Mouse (Mus musculus) forebrain, postnatal 0 days (tissue): ENCODE results near the gene Deaf1. TPM values are rescaled to one million over a fixed set of nuclear protein-coding genes. Genes with fewer than 3 reads are reported as not detected.

Experiments
- ATAC-seq: fragments of 200-750 bp; cut with Nextera tagmentation; 2 replicates; pipeline ENCODE4 v1.8.0; 2017; ENCODE audit warnings: mild to moderate bottlenecking, moderate library complexity
- DNase-seq: peaks from one replicate; pipeline ENCODE4 v3.0.0-alpha.2; 2015
- H3K27ac ChIP-seq: fragments of 300-500 bp; sonication (generic); 2 replicates; pipeline ENCODE4 v1.5.1; 2014; ENCODE audit warnings: low read depth, mild to moderate bottlenecking, antibody characterized with exemption, low read length, moderate library complexity, mixed read lengths
- H3K27me3 ChIP-seq: fragments of 300-500 bp; sonication (generic); 2 replicates; pipeline ENCODE4 v1.6.1; 2014; ENCODE audit warnings: mild to moderate bottlenecking, low read length, mixed read lengths; ENCODE audit not compliant: insufficient read depth
- H3K36me3 ChIP-seq: fragments of 300-500 bp; sonication (generic); 2 replicates; pipeline ENCODE4 v1.6.1; 2014; ENCODE audit warnings: mild to moderate bottlenecking, moderate library complexity; ENCODE audit not compliant: insufficient read depth
- H3K4me1 ChIP-seq: fragments of 300-500 bp; sonication (generic); 2 replicates; pipeline ENCODE4 v1.6.1; 2014; ENCODE audit warnings: antibody characterized with exemption; ENCODE audit not compliant: insufficient read depth
- H3K4me2 ChIP-seq: fragments of 300-500 bp; sonication (generic); 2 replicates; pipeline ENCODE4 v1.6.1; 2014; ENCODE audit warnings: low read depth, mild to moderate bottlenecking, moderate library complexity
- H3K4me3 ChIP-seq: fragments of 300-500 bp; sonication (generic); 2 replicates; pipeline ENCODE4 v1.5.1; 2014; ENCODE audit warnings: low read depth, low read length, mixed read lengths
- H3K9ac ChIP-seq: fragments of 300-500 bp; sonication (generic); 2 replicates; pipeline ENCODE4 v1.6.1; 2014; ENCODE audit warnings: mild to moderate bottlenecking
- H3K9me3 ChIP-seq: fragments of 300-500 bp; sonication (generic); 2 replicates; pipeline ENCODE4 v1.6.1; 2016; ENCODE audit warnings: low read length
- CTCF ChIP-seq: sonication (generic); IDR thresholded peaks from 2 replicates; pipeline ENCODE4 v1.5.1; 2016; ENCODE audit warnings: antibody characterized with exemption, control low read depth, low read depth
- WGBS: fragments of 180-500 bp; shearing (Covaris S2); extraction: QIAGEN DNeasy Blood & Tissue Kit; methylation state at CpG from one replicate; pipeline ENCODE4 v1.1.7; 2014; 5-methylcytosine and 5-hydroxymethylcytosine counted together
- polyA plus RNA-seq: library from polyadenylated mRNA; unstranded; fragments of >200 nt; fragmentation: Nextera tagmentation; extraction: Ambion mirVana; gene quantifications from 2 replicates; pipeline ENCODE4 v1.2.1, GENCODE M21; 2015
- total RNA-seq: library from RNA; depleted of rRNA; stranded (reverse); fragments of >200 nt; gene quantifications from 2 replicates; pipeline ENCODE4 v1.2.3, GENCODE M21; 2014

Deaf1 gene
- total and polyA plus RNA-seq, 2 experiments from 2014 or later = 238 to 282 TPM

DNA sequence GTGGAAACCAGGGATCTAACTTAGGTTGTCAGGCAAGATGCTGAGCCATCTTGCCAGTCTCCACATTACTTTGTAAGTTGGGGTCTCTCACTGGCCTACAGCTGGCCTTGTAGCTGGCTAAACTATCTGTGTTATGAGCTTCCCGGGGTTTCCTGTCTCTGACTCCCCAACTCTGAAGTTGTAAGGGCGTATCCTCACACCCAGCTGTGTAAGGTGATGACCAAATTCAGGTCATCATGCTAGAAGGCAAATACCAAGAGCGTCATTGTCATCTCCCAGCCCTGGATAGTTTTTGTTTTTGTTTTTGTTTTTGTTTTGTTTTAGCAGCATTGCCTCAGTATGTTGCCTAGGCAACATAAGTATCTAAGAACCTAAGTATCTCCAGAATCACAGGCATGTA, 56.9 kb downstream of the Deaf1 start:
- ATAC-seq = no peak
- H3K27ac ChIP-seq = no peak overlapping the region
- no peaks in the 10 kb centered on the region for H3K4me1 ChIP-seq
- 78% methylated on average over 3 of the region's 3 CpGs for WGBS
- no peak for TF ChIP-seq CTCF
- no peak overlapping the region for H3K9ac ChIP-seq
- no peaks in the 10 kb centered on the region for H3K27me3 ChIP-seq
- no peaks in the 10 kb centered on the region for H3K36me3 ChIP-seq
- H3K9me3 ChIP-seq = no peaks in the 10 kb centered on the region
- no peak for DNase-seq
- H3K4me3 ChIP-seq = no peak overlapping the region
- no peak overlapping the region for H3K4me2 ChIP-seq

DNA sequence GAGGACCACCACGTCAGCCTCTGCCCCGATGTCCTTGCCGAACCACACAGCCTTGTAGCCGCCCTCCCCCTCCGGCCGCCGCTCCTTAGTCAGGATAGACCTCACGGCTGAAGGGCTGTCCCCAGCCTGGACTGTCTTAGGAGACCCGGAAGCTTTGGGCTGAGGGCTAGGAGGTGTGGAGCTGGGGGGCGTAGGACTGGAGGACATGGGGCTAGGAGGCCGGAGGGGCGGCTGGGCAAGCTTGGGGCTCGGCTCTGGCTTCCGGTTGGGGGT, 58.3 kb downstream of the Deaf1 start:
- Histone ChIP-seq H3K9me3 (no peaks in the 10 kb centered on the region), H3K27ac (no peak overlapping the region), H3K4me1 (no peaks in the 10 kb centered on the region), H3K36me3 (0 out of 2 replicates have a peak, but pooled peaks cover 2% of the 10 kb centered on the region), H3K4me2 (no peak overlapping the region), H3K27me3 (no peaks in the 10 kb centered on the region), H3K9ac (no peak overlapping the region), H3K4me3 (no peak overlapping the region)
- WGBS = 88% methylated on average over 14 of the region's 14 CpGs
- DNase-seq (no peak), ATAC-seq (no peak)
- no peak for TF ChIP-seq CTCF

DNA sequence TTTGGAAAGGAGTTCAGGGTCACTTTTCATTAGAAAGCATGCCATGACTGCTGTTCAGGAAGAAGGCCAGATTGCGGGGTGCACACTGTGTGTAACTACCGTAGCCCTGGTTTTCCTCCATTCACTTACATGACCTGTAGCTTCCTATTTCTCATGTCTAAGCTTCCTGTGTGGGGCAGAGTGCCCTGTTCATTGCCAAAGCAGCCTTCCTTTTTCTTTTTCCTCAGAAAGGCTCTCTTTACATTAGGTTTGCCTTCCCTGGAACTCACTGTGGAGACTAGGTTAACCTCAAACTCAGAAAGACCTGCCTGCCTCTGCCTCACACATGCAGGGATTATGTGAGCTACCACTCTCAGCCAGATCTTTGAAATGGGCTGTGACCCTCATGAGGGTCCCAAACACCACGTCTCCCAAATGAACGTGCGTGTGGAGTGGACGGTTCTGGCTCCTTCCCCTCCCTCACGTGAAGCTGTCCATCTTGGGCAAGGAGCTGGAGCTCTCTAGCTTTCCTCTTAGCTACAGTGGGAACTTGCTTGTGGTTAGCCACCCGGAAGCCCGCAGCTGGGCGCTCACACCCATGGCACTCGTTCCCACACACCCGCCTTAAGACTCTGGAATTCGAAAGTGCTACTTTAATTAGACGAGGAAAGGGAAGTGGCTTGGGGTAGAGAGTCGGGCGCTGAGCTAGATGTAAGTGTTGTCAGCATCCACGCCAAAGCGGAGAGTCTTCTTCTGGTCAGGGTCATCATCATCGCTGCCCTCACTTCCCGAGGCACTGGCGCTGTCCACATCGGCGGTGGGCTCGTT, 58.8 kb downstream of the Deaf1 start:
- H3K4me3 ChIP-seq = no peak overlapping the region
- H3K36me3 ChIP-seq = peaks cover 7% of the 10 kb centered on the region; the same call in 1 of the 2 replicates
- H3K9ac ChIP-seq = no peak overlapping the region
- no peaks in the 10 kb centered on the region for H3K9me3 ChIP-seq
- no peak overlapping the region for H3K27ac ChIP-seq
- 83% methylated on average over 24 of the region's 24 CpGs for WGBS
- no peaks in the 10 kb centered on the region for H3K27me3 ChIP-seq
- no peak for TF ChIP-seq CTCF
- DNase-seq (no peak), ATAC-seq (no peak)
- H3K4me2 ChIP-seq = no peak overlapping the region
- H3K4me1 ChIP-seq = no peaks in the 10 kb centered on the region

DNA sequence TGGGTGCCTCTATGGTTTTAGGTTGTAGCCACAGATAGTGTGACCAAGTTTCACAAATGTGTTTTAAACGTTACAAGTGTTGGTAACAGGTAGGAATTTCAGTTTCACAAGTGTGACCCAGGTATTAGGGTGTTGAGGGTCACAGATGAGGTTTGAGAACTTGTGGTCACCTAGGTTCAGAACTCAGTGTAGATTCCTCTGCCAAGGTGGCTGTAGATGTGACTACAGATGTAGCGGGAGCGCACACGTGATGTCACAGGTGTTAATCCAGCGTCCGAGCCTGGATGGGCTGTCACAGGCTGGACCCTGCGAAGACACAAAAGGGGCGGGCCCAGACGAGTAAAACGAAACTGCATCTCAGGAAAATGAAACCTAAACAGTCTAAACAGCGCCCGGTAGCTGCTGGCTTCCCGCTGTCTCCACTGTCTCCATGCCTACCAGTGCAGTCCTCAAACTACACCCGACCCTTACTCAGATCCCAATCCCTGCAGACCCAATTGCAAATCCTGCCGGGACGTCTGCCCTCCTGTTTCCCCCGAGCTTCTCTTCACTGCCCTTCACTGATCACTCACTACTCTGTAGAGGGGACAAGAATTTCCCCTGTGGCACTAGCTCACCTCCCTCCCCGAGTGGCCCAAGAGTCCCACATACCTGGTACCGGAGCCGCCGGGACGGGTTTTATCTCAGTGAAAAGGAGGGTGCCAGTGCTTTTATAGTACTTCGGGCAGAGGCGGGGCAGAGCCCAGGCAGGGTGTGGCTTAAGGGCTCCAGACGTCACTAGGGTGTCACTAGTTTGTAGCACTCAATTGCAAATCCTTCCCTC, 61.5 kb downstream of the Deaf1 start, which contains the start of gene Irf7:
Gene Irf7, minus strand, starts transcription at position 743 of the 823 bp plus-strand sequence.
- TF ChIP-seq CTCF = no peak
- WGBS = 11% methylated on average over 25 of the region's 25 CpGs
- Histone ChIP-seq H3K4me1 (no peaks in the 10 kb centered on the region), H3K27me3 (no peaks in the 10 kb centered on the region), H3K4me3 (peak within 1 kb of the TSS; percentile 29), H3K9me3 (no peaks in the 10 kb centered on the region), H3K9ac (peak within 1 kb of the TSS; percentile 35; the same call in 1 of the 2 replicates), H3K4me2 (peak within 1 kb of the TSS; percentile 48), H3K27ac (no peak within 1 kb of the TSS), H3K36me3 (peaks cover 34% of the 10 kb centered on the region)
- DNase-seq (peak; percentile 14), ATAC-seq (peak; percentile 57)

DNA sequence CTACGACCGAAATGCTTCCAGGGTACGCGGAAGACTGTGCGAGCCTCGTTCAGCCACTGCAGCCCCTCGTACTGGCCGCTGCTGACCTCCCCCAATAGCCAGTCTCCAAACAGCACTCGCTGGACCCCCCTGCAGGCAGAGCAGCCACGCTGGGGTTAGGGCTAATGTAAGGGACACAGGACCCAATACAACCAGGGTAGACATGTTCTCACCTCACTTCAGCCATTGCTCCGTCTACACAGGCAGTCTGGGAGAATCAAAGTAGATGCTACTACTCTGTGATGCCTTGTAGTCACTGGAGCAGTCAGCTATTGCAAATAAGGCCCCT, 62.1 kb downstream of the Deaf1 start:
- H3K4me2 ChIP-seq = no peak overlapping the region
- no peak for TF ChIP-seq CTCF

DNA sequence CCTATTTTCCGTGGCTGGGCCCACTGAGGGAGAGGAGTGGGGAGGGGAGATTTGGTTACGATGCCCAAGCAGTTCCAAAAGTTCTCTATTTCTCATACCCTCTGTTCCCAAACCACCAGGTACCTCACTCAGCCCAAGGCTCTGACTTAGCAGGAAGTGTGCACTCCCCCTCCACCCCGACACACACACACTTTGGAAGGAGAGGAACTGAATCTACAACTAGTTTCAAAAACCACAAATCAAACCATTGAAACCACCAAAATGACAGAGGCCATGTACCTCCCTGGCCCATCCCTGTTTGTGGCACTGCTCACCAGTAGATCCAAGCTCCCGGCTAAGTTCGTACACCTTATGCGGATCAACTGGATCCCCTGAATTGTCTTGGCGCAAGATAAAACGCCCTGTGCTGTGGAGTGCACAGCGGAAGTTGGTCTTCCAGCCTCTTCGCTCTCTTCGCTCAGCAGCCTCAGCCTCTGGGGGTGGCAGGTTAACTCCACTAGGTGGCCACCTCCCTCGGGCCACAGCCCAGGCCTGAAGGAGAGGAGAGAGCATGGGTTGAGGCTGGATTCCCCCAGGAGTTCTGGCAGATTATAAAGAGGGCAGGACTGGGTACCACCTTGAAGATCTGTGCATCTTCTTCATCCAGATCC, 62.6 kb downstream of the Deaf1 start:
- H3K27ac ChIP-seq = no peak overlapping the region
- peaks cover 45% of the 10 kb centered on the region for H3K36me3 ChIP-seq
- H3K9ac ChIP-seq = no peak overlapping the region
- no peaks in the 10 kb centered on the region for H3K4me1 ChIP-seq
- TF ChIP-seq CTCF = peak; percentile 48
- H3K4me2 ChIP-seq = no peak overlapping the region
- H3K4me3 ChIP-seq = no peak overlapping the region
- WGBS = 36% methylated on average over 12 of the region's 12 CpGs
- peak; percentile 48 for ATAC-seq
- peak; percentile 16 for DNase-seq
- no peaks in the 10 kb centered on the region for H3K9me3 ChIP-seq
- H3K27me3 ChIP-seq = no peaks in the 10 kb centered on the region

More for the DNA sequence above, 62.1 kb downstream of the Deaf1 start:
- Histone ChIP-seq H3K9me3 (no peaks in the 10 kb centered on the region), H3K27ac (no peak overlapping the region), H3K36me3 (peaks cover 40% of the 10 kb centered on the region), H3K4me1 (no peaks in the 10 kb centered on the region), H3K4me3 (no peak overlapping the region), H3K27me3 (no peaks in the 10 kb centered on the region), H3K9ac (no peak overlapping the region)
- no peak for DNase-seq
- WGBS = 34% methylated on average over 11 of the region's 11 CpGs
- ATAC-seq = no peak
